Mouse (Mus musculus) liver, embryonic 14.5 days (tissue): ENCODE measurements around the gene Dhrs3. TPM values are rescaled to one million over a fixed set of nuclear protein-coding genes. Genes with fewer than 3 reads are reported as not detected.

Experiments used
- ATAC-seq: fragments of 200-750 bp; cut with Nextera tagmentation; 2 replicates; pipeline ENCODE4 v1.8.0; 2017; ENCODE audit warnings: moderate number of reproducible peaks, mild to moderate bottlenecking, moderate library complexity; ENCODE audit not compliant: insufficient read depth
- DNase-seq, 3 experiments: peaks; one replicate each; pipeline ENCODE4 v3.0.0-alpha.2; 2012 to 2013; ENCODE audit warnings: low read depth in 3 of 3, low spot score in 3 of 3
- H3K27ac ChIP-seq: fragments of 300-500 bp; sonication (generic); 2 replicates; pipeline ENCODE4 v1.5.1; 2014; ENCODE audit warnings: moderate library complexity, mild to moderate bottlenecking, control low read depth, inconsistent platforms
- H3K27me3 ChIP-seq: fragments of 300-500 bp; sonication (generic); 2 replicates; pipeline ENCODE4 v1.6.1; 2014; ENCODE audit warnings: mild to moderate bottlenecking, low read length, moderate library complexity; ENCODE audit not compliant: control insufficient read depth, insufficient read depth
- H3K36me3 ChIP-seq: fragments of 300-500 bp; sonication (generic); replicated peaks from 2 replicates; pipeline ENCODE4 v1.6.1; 2014; ENCODE audit warnings: low read depth; ENCODE audit not compliant: control insufficient read depth, insufficient read depth
- H3K4me1 ChIP-seq, 2 experiments: fragments of 200-500 bp in 1 of 2; fragments of 300-500 bp in 1 of 2; sonication (generic) in 1 of 2; replicated peaks; 2 replicates each; pipeline ENCODE4 v1.6.1; 2012 to 2014; ENCODE audit warnings: antibody characterized with exemption in 1 of 2, inconsistent platforms in 1 of 2, low read length in 1 of 2; ENCODE audit not compliant: control insufficient read depth in 2 of 2, insufficient read depth in 2 of 2
- H3K4me2 ChIP-seq: fragments of 300-500 bp; sonication (generic); 2 replicates; pipeline ENCODE4 v1.6.1; 2014; ENCODE audit warnings: low read depth, mild to moderate bottlenecking, control low read depth, moderate library complexity
- H3K4me3 ChIP-seq, 2 experiments: fragments of 200-500 bp in 1 of 2; fragments of 300-500 bp in 1 of 2; sonication (generic) in 1 of 2; 2 replicates each; pipeline ENCODE4 v1.5.1; 2012 to 2014; ENCODE audit warnings: low read depth in 2 of 2, low read length in 2 of 2, mild to moderate bottlenecking in 2 of 2, control low read depth in 1 of 2, inconsistent platforms in 1 of 2, moderate library complexity in 1 of 2; ENCODE audit not compliant: insufficient read depth in 1 of 2
- H3K9ac ChIP-seq: fragments of 300-500 bp; sonication (generic); replicated peaks from 2 replicates; pipeline ENCODE4 v1.6.1; 2014; ENCODE audit warnings: mild to moderate bottlenecking, control low read depth, moderate library complexity
- H3K9me3 ChIP-seq: fragments of 300-500 bp; sonication (generic); 2 replicates; pipeline ENCODE4 v1.6.1; 2016; ENCODE audit warnings: low read length, mixed read lengths; ENCODE audit not compliant: control insufficient read depth
- CTCF ChIP-seq: IDR thresholded peaks from 2 replicates; pipeline ENCODE4 v1.5.1; 2016; ENCODE audit warnings: antibody characterized with exemption, low read depth, control low read depth
- EP300 ChIP-seq: IDR thresholded peaks from 2 replicates; pipeline ENCODE4 v1.6.1; 2016; ENCODE audit warnings: antibody characterized with exemption, low read depth
- WGBS: fragments of 180-500 bp; shearing (Covaris S2); extraction: QIAGEN DNeasy Blood & Tissue Kit; methylation state at CpG from one replicate; pipeline ENCODE4 v1.1.7; 2014; ENCODE audit not compliant: insufficient replicate concordance; 5-methylcytosine and 5-hydroxymethylcytosine counted together
- polyA plus RNA-seq, 2 experiments: library from polyadenylated mRNA; depleted of rRNA in 1 of 2; stranded (reverse) in 1 of 2; unstranded in 1 of 2; fragments of >200 nt; fragmentation: Nextera tagmentation in 1 of 2; extraction: Ambion mirVana in 1 of 2; gene quantifications; 2 replicates each; pipeline versions ENCODE4 v1.2.1 to v1.2.3; 2012 to 2014

The Dhrs3 gene
- polyA plus RNA-seq (2012; rRNA removed) (12.5 and 15.8 TPM in 2 replicates), polyA plus RNA-seq (2014; fragmentation: Nextera tagmentation; extraction: Ambion mirVana) (21.3 and 23.9 TPM in 2 replicates)

GRCm38 (mm10) chr4:144892133-144892936 lies at the start of gene Dhrs3:
Dhrs3 (plus strand) TSS chr4:144892827.
- ATAC-seq: peak; percentile 76

GRCm38 (mm10) chr4:144861756-144862505 lies 30.7 kb upstream of the Dhrs3 start:
- TF ChIP-seq EP300: no peak
- TF ChIP-seq CTCF: no peak
- Histone ChIP-seq H3K4me3 (no peak overlapping the region), H3K4me1 (no peaks in the 10 kb centered on the region), H3K27me3 (no peaks in the 10 kb centered on the region), H3K9me3 (no peaks in the 10 kb centered on the region), H3K4me2 (no peak overlapping the region), H3K27ac (no peak overlapping the region), H3K9ac (no peak overlapping the region), H3K36me3 (no peaks in the 10 kb centered on the region)
- DNase-seq (no peak), ATAC-seq (no peak)
- 59% methylated on average over 3 of the region's 3 CpGs for WGBS

More at GRCm38 (mm10) chr4:144892133-144892936, at the start of gene Dhrs3:
- Histone ChIP-seq H3K27ac (no peak within 1 kb of the TSS), H3K9me3 (no peaks in the 10 kb centered on the region), H3K27me3 (peaks cover 33% of the 10 kb centered on the region), H3K9ac (peak within 1 kb of the TSS; percentile 28), H3K4me3 (peak within 1 kb of the TSS; percentile 56 to 59), H3K36me3 (no peaks in the 10 kb centered on the region), H3K4me2 (peak within 1 kb of the TSS; percentile 72), H3K4me1 (peaks cover 0 to 5% of the 10 kb centered on the region in 2 experiments; a peak in 2 of 4 replicates)
- 1% methylated on average over 54 of the region's 55 CpGs for WGBS
- DNase-seq: peak in 2 of 3 experiments; percentile 46 to 50
- TF ChIP-seq EP300: no peak
- no peak for TF ChIP-seq CTCF

- Histone ChIP-seq H3K9ac (no peak overlapping the region), H3K4me3 (no peak overlapping the region), H3K27me3 (no peaks in the 10 kb centered on the region), H3K4me1 (no peaks in the 10 kb centered on the region), H3K27ac (no peak overlapping the region), H3K9me3 (no peaks in the 10 kb centered on the region), H3K4me2 (no peak overlapping the region), H3K36me3 (no peaks in the 10 kb centered on the region)
- no peak for DNase-seq
- ATAC-seq: no peak
- no peak for TF ChIP-seq EP300
- TF ChIP-seq CTCF: no peak
- whole genome bisulfite sequencing: 59% methylated on average over 5 of the region's 5 CpGs
Measured at GRCm38 (mm10) chr4:144867926-144868325, 24.7 kb upstream of the Dhrs3 start.

- Histone ChIP-seq H3K4me3 (no peak overlapping the region), H3K4me2 (no peak overlapping the region), H3K27me3 (no peaks in the 10 kb centered on the region), H3K4me1 (no peaks in the 10 kb centered on the region), H3K9ac (no peak overlapping the region), H3K27ac (no peak overlapping the region), H3K36me3 (no peaks in the 10 kb centered on the region), H3K9me3 (no peaks in the 10 kb centered on the region)
- no peak for ATAC-seq
- no peak for DNase-seq
- no peak for TF ChIP-seq EP300
- TF ChIP-seq CTCF: no peak
- WGBS: 61% methylated on average over 4 of the region's 4 CpGs
Measured at GRCm38 (mm10) chr4:144868584-144868983, 24.0 kb upstream of the Dhrs3 start.

- DNase-seq: no peak
- 28% methylated on average over 6 of the region's 6 CpGs for WGBS
Measured at GRCm38 (mm10) chr4:144872905-144873304, 19.7 kb upstream of the Dhrs3 start.

More at GRCm38 (mm10) chr4:144872905-144873304, 19.7 kb upstream of the Dhrs3 start:
- Histone ChIP-seq H3K4me3 (no peak overlapping the region), H3K4me2 (no peak overlapping the region), H3K9ac (no peak overlapping the region), H3K4me1 (no peaks in the 10 kb centered on the region), H3K27ac (no peak overlapping the region), H3K9me3 (no peaks in the 10 kb centered on the region), H3K27me3 (no peaks in the 10 kb centered on the region), H3K36me3 (no peaks in the 10 kb centered on the region)
- no peak for ATAC-seq
- TF ChIP-seq CTCF (peak; percentile 54), EP300 (no peak)
